Mouse (Mus musculus) myocyte (in vitro differentiated cells): ENCODE results near the gene Nrros.

Experiments
- CEBPB ChIP-seq: IDR thresholded peaks from 2 replicates; pipeline ENCODE4 v1.6.1; 2011; ENCODE audit warnings: mild to moderate bottlenecking, moderate library complexity; ENCODE audit not compliant: poor library complexity, insufficient read depth, severe bottlenecking
- E2F4 ChIP-seq: IDR thresholded peaks from one replicate; pipeline ENCODE4 v1.6.1; 2011; ENCODE audit warnings: mild to moderate bottlenecking, control low read depth, moderate library complexity; ENCODE audit not compliant: insufficient read depth
- MAX ChIP-seq: IDR thresholded peaks from one replicate; pipeline ENCODE4 v1.6.1; 2011; ENCODE audit warnings: low read depth, mild to moderate bottlenecking, control low read depth
- MYOD1 ChIP-seq, 3 experiments: IDR thresholded peaks; one replicate each; pipeline ENCODE4 v1.6.1; 2011; ENCODE audit warnings: control low read depth in 2 of 3, low read depth in 2 of 3, mild to moderate bottlenecking in 2 of 3, moderate library complexity in 1 of 3; ENCODE audit not compliant: insufficient read length in 2 of 3, control insufficient read depth in 1 of 3
- MYOG ChIP-seq, 3 experiments: IDR thresholded peaks; one replicate each; pipeline ENCODE4 v1.6.1; 2011; ENCODE audit warnings: control low read depth in 2 of 3, low read depth in 2 of 3, mild to moderate bottlenecking in 2 of 3; ENCODE audit not compliant: insufficient read length in 2 of 3, control insufficient read depth in 1 of 3, insufficient read depth in 1 of 3
- POLR2A ChIP-seq: IDR thresholded peaks from one replicate; pipeline ENCODE4 v1.6.1; 2011; ENCODE audit warnings: low read depth, mild to moderate bottlenecking, control low read depth, moderate library complexity; ENCODE audit not compliant: insufficient read length
- POLR2AphosphoS2 ChIP-seq: IDR thresholded peaks from one replicate; pipeline ENCODE4 v1.6.1; 2011; ENCODE audit warnings: low read depth, control low read depth; ENCODE audit not compliant: insufficient read length
- REST ChIP-seq: IDR thresholded peaks from one replicate; pipeline ENCODE4 v1.6.1; 2011; ENCODE audit warnings: mild to moderate bottlenecking, control low read depth, moderate library complexity; ENCODE audit not compliant: insufficient read depth, insufficient read length
- SRF ChIP-seq: IDR thresholded peaks from one replicate; pipeline ENCODE4 v1.6.1; 2011; ENCODE audit warnings: low read depth; ENCODE audit not compliant: control insufficient read depth, insufficient read length
- TCF12 ChIP-seq: IDR thresholded peaks from one replicate; pipeline ENCODE4 v1.6.1; 2011; ENCODE audit warnings: mild to moderate bottlenecking, control low read depth; ENCODE audit not compliant: poor library complexity, insufficient read depth, severe bottlenecking
- TCF3 ChIP-seq: IDR thresholded peaks from one replicate; pipeline ENCODE4 v1.6.1; 2011; ENCODE audit warnings: low read depth, control low read depth; ENCODE audit not compliant: insufficient read length
- USF1 ChIP-seq: IDR thresholded peaks from one replicate; pipeline ENCODE4 v1.6.1; 2011; ENCODE audit warnings: low read depth, mild to moderate bottlenecking, control low read depth, moderate library complexity

DNA sequence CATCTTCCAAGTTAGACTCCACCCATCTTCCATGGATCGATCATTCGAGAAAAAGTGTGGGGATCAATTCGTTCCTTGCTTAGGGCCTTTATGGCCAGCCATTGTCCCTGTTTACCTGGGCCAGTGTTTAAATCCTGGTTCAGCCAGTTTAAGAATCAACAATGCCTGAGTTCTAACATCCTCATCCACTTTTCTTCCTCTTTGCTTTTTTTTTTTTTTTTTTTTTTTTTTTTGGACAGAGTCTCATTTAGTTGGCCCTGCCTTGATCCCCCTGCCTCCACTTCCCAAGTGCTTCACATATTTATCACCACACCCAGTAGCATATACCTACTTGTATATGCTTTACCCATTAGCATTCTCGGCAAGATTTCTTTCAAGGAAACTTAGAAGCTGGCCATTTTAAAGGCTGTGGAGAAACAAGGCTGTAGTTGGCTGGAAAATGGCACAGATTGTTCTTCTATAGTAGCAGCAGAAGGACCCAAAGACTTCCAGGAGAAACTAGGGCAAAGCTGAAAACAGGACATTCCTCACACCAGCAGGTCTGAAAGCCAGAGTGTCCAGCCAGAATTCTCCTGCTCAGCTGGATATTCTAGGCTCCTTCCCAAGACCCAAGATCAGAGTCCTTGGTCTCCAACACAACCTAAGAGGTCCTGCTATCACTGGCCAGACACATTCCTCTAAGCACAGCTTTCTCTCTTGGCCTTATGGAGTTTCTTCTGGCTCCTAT is 2.6 kb upstream of the Nrros start:
- TF ChIP-seq POLR2A = no peak
- no peak for TF ChIP-seq E2F4
- TF ChIP-seq TCF3 = no peak
- TF ChIP-seq POLR2AphosphoS2 = no peak
- TF ChIP-seq TCF12 = no peak
- no peak for TF ChIP-seq REST
- TF ChIP-seq CEBPB = no peak
- no peak for TF ChIP-seq USF1
- no peak for TF ChIP-seq MYOG (IDR thresholded peaks at IDR 0.05; ENCODE audit: control insufficient read depth in 1 of 3, insufficient read depth in 1 of 3, insufficient read length in 2 of 3, low read depth in 2 of 3)
- no peak for TF ChIP-seq MYOD1 (IDR thresholded peaks at IDR 0.05; ENCODE audit: control insufficient read depth in 1 of 3, insufficient read length in 2 of 3, low read depth in 2 of 3)
- TF ChIP-seq MAX = no peak
- TF ChIP-seq SRF = no peak
